ENCODE assay signal across 7 mouse cellular contexts in genomic region chr10:93539775-93540430, GRCm38 (mm10). TPM values are rescaled to one million over a fixed set of nuclear protein-coding genes. Genes with fewer than 3 reads are reported as not detected.
A peak's percentile ranks its signal among the peaks of the same experiment; 100 is the strongest.
DNase-seq lines count a peak whose midpoint lies in the region; ATAC-seq and TF ChIP-seq lines count a peak whose summit lies in the region.

TSS of gene Amdhd1 (minus strand) at chr10:93540033.

- H3K36me3 ChIP-seq in intestine, embryonic 16.5 days (ENCODE audit: control insufficient read depth, insufficient read depth, low read length) = no peaks in the 10 kb centered on the region
- H3K36me3 ChIP-seq in limb, embryonic 11.5 days (ENCODE audit: control insufficient read depth, insufficient read depth, low read length) = no peaks in the 10 kb centered on the region
- no peaks in the 10 kb centered on the region for H3K36me3 ChIP-seq in midbrain, embryonic 13.5 days
- H3K36me3 ChIP-seq in small intestine, adult 2 months (ENCODE audit: control insufficient read depth, insufficient read depth, low read length) = no peaks in the 10 kb centered on the region

- H3K4me1 ChIP-seq in intestine, embryonic 16.5 days (ENCODE audit: control insufficient read depth, insufficient read depth, low read length) = peaks cover 3% of the 10 kb centered on the region; the same call in 1 of the 2 replicates
- 0 out of 2 replicates have a peak, but pooled peaks cover 4% of the 10 kb centered on the region for H3K4me1 ChIP-seq in limb, embryonic 11.5 days (ENCODE audit: control insufficient read depth, insufficient read depth, low read length)
- peaks cover 20% of the 10 kb centered on the region for H3K4me1 ChIP-seq in midbrain, embryonic 13.5 days (replicated peaks)
- peaks cover 4% of the 10 kb centered on the region for H3K4me1 ChIP-seq in small intestine, adult 2 months (ENCODE audit: control insufficient read depth, insufficient read depth, insufficient read length, low read length)

- no peaks in the 10 kb centered on the region for H3K27me3 ChIP-seq in intestine, embryonic 16.5 days (replicated peaks; ENCODE audit: control insufficient read depth, insufficient read depth, low read length)
- no peaks in the 10 kb centered on the region for H3K27me3 ChIP-seq in limb, embryonic 11.5 days (ENCODE audit: control insufficient read depth, insufficient read depth, low read length)
- H3K27me3 ChIP-seq in midbrain, embryonic 13.5 days = peaks cover 22% of the 10 kb centered on the region
- H3K27me3 ChIP-seq in small intestine, adult 2 months (ENCODE audit: control insufficient read depth, insufficient read depth, low read length) = no peaks in the 10 kb centered on the region

- TF ChIP-seq POLR2A in small intestine, adult 2 months (IDR thresholded peaks at IDR 0.05; ENCODE audit: low read depth, low read length) = 0 out of 2 replicates have a peak, but pooled peaks have one; percentile 42

- H3K27ac ChIP-seq in intestine, embryonic 16.5 days (ENCODE audit: low read length) = no peak within 1 kb of the TSS
- H3K27ac ChIP-seq in limb, embryonic 11.5 days (replicated peaks; ENCODE audit: low read depth, low read length) = no peak within 1 kb of the TSS
- no peak within 1 kb of the TSS for H3K27ac ChIP-seq in midbrain, embryonic 13.5 days
- no peak within 1 kb of the TSS for H3K27ac ChIP-seq in small intestine, adult 2 months (ENCODE audit: insufficient read depth, low read depth, low read length)

- no peaks in the 10 kb centered on the region for H3K9me3 ChIP-seq in intestine, embryonic 16.5 days (ENCODE audit: control insufficient read depth, low read length)
- H3K9me3 ChIP-seq in limb, embryonic 11.5 days (ENCODE audit: control insufficient read depth, low read length) = no peaks in the 10 kb centered on the region
- H3K9me3 ChIP-seq in midbrain, embryonic 13.5 days = no peaks in the 10 kb centered on the region

- peak within 1 kb of the TSS; percentile 41 for H3K4me3 ChIP-seq in intestine, embryonic 16.5 days (ENCODE audit: low read length)
- peak within 1 kb of the TSS; percentile 30 for H3K4me3 ChIP-seq in limb, embryonic 11.5 days (ENCODE audit: low read depth, low read length)
- peak within 1 kb of the TSS; percentile 37 for H3K4me3 ChIP-seq in midbrain, embryonic 13.5 days (replicated peaks)
- peak within 1 kb of the TSS; percentile 55 for H3K4me3 ChIP-seq in small intestine, adult 2 months (ENCODE audit: low read depth, low read length)

- peak; percentile 64 for TF ChIP-seq CTCF in small intestine, adult 2 months (IDR thresholded peaks at IDR 0.05; ENCODE audit: extremely low read depth, insufficient read length, insufficient replicate concordance, low read depth, low read length)

- DNase-seq in adrenal gland, adult 8-10 months = peak; percentile 76
- DNase-seq in embryo, embryonic 9.5 days (ENCODE audit: extremely low spot score) = peak; percentile 85
- DNase-seq in gastrocnemius, postnatal 4 days (ENCODE audit: low spot score in 2 of 2) = peak; percentile 65 to 84
- peak; percentile 83 for DNase-seq in limb, embryonic 11.5 days (ENCODE audit: low spot score)

- peak within 1 kb of the TSS; percentile 70 for H3K4me2 ChIP-seq in intestine, embryonic 16.5 days (ENCODE audit: low read depth, low read length)
- H3K4me2 ChIP-seq in limb, embryonic 11.5 days (ENCODE audit: low read depth, severe bottlenecking) = peak within 1 kb of the TSS; percentile 70
- H3K4me2 ChIP-seq in midbrain, embryonic 13.5 days (replicated peaks) = peak within 1 kb of the TSS; percentile 61

- ATAC-seq in intestine, embryonic 16.5 days = peak; percentile 98
- ATAC-seq in limb, embryonic 11.5 days (ENCODE audit: insufficient number of reproducible peaks, low FRiP score, low TSS enrichment, low read depth) = peak; percentile 61
- ATAC-seq in midbrain, embryonic 13.5 days = peak; percentile 96

- 3% methylated on average over 35 of the region's 35 CpGs for WGBS in intestine, embryonic 16.5 days
- WGBS in limb, embryonic 11.5 days = 4% methylated on average over 35 of the region's 35 CpGs
- WGBS in midbrain, embryonic 13.5 days = 4% methylated on average over 35 of the region's 35 CpGs
- 2% methylated on average over 35 of the region's 35 CpGs for WGBS in small intestine, adult 2 months

- peak within 1 kb of the TSS; percentile 57 for H3K9ac ChIP-seq in intestine, embryonic 16.5 days (ENCODE audit: low read depth, low read length)
- 0 out of 2 replicates have a peak within 1 kb of the TSS, but pooled peaks have one; percentile 40 for H3K9ac ChIP-seq in limb, embryonic 11.5 days (ENCODE audit: low read length)
- H3K9ac ChIP-seq in midbrain, embryonic 13.5 days (replicated peaks) = peak within 1 kb of the TSS; percentile 33; the same call in 1 of the 2 replicates

RNA-seq across cellular contexts. Expression of gene Amdhd1, which starts in this region (rescaled TPM):
- total RNA-seq in adrenal gland, adult 8-10 months (2022) = under 1 TPM in 1 of 4 experiments, not detected in 3; 0.12 TPM
- under 1 TPM in 1 of 2 experiments, not detected in 1; 0.31 TPM for total RNA-seq in gastrocnemius, postnatal 4 days (2021)
- 0.51 and 0.95 TPM in 2 replicates for polyA plus RNA-seq in intestine, embryonic 16.5 days (2015; fragmentation: Nextera tagmentation; extraction: Ambion mirVana)
- polyA plus RNA-seq in limb, embryonic 11.5 days (2014; fragmentation: Nextera tagmentation; extraction: Ambion mirVana) = 0.23 and 0.43 TPM in 2 replicates
- 0.15 TPM in 2 replicates for polyA plus RNA-seq in midbrain, embryonic 13.5 days (2015; fragmentation: Nextera tagmentation; extraction: Ambion mirVana)
- polyA plus RNA-seq in small intestine, adult 2 months (2012; rRNA removed) = 0.05 and 0.24 TPM in 2 replicates

Comparison
In these comparisons a context has a peak if more than half of its experiments do, and no peak if none do; other contexts are left out.
1. Peak in DNase-seq in adrenal gland, adult 8-10 months; RNA of the gene not detected or under 1 TPM.
2. Peak in DNase-seq in gastrocnemius, postnatal 4 days; RNA of the gene not detected or under 1 TPM.
3. Peak in ATAC-seq, H3K4me3 ChIP-seq, H3K9ac ChIP-seq and H3K4me2 ChIP-seq in intestine, embryonic 16.5 days; RNA of the gene not detected or under 1 TPM.
4. Peak in DNase-seq, ATAC-seq, H3K4me3 ChIP-seq, H3K9ac ChIP-seq and H3K4me2 ChIP-seq in limb, embryonic 11.5 days; RNA of the gene not detected or under 1 TPM.
5. Peak in ATAC-seq, H3K4me3 ChIP-seq, H3K9ac ChIP-seq and H3K4me2 ChIP-seq in midbrain, embryonic 13.5 days; RNA of the gene not detected or under 1 TPM.